Mouse (Mus musculus): ENCODE results near the gene 3100002H09Rik.

Gene 3100002H09Rik
- long read RNA-seq, experiment 1 = 0 reads
- long read RNA-seq, experiment 2 = 0 reads

DNA sequence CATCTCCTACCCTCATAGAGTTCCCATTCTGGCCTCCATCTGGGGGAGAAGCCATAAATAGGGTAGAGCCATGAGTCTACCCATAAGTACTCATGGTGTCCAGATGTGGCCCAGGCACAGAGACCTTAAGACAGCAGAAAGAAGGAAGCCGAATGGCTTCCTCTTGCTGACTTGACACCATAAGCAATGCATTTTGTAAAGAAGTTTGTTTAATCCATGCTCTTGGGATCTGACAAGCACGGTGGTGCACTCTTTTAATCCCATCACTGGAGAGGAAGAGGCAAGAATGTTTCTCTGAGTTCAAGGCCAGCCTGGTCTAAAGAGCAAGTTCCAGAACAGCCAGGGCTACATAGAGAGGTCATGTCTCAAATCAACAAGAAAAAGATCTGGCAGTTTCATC, at the start of gene 3100002H09Rik:
TSS of gene 3100002H09Rik (minus strand) at position 101 of the 400 bp plus-strand sequence.
- intact Hi-C loops (cut with DNase I) = no loop called here

DNA sequence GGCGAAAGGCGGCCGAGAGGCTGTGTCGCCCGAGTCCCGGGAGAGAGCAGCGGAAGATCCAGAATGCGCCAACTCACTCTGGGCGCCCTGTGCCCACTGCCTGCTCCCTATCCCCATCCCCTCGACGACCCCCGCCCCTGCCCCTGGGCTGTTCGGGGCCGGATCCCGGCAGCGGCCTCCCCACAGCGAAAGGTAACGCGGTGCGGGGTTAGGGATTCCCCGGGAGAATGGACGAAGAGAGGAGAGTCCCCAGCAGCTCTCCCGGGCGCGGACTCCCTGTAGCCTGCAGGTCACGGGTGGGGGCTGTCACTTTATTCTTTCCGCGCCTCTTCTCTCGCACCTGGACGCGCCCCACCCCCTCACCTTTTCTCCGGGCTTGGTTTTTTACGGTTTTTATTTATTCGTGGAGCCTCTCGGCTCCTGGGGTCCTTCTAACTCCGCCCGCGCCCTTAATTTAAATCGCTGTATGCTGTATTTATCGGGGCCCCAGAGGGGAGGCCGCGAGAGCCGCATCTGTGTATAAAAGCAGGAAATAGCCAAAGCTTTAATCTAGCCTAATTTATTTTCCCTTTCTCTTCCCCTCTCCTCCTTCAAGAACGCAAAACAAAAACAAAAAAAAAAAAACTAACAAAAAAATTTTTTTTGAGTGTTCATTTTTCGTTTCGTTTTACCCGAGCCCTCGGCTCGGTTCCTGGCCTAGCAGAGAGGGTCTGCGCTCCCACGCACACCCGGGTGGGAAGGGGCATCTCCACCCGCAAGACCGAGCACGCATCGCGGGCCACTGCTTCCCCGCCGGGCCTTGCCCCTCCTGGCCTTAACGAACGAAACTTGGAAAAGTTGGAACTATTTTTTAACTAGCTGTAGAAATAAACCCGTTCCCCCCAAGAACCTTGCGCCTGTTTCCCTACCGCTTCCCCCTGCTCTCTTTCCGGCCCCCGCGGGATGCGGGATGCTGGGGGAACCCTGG, 48.9 kb upstream of the 3100002H09Rik start:
- intact Hi-C loops (cut with DNase I) = no loop called here

DNA sequence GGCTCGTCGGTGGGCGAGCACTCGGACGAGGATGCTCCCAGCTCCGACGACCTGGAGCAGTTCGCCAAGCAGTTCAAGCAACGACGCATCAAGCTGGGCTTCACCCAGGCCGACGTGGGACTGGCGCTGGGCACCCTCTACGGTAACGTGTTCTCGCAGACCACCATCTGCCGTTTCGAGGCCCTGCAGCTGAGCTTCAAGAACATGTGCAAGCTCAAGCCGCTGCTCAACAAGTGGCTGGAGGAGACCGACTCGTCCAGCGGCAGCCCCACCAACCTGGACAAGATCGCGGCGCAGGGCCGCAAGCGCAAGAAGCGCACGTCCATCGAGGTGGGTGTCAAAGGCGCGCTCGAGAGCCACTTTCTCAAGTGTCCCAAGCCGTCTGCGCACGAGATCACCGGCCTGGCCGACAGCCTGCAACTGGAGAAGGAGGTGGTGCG, 47.8 kb upstream of the 3100002H09Rik start:
- intact Hi-C loops (cut with DNase I) = no loop called here

DNA sequence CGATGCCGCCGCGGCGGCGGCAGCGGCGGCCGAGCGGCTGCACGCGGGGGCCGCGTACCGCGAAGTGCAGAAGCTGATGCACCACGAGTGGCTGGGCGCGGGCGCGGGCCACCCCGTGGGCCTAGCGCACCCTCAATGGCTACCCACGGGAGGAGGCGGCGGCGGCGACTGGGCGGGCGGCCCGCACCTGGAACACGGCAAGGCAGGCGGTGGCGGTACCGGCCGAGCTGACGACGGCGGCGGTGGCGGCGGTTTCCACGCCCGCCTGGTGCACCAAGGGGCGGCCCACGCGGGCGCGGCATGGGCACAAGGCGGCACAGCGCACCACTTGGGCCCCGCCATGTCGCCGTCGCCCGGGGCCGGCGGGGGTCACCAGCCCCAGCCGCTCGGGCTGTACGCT, 47.2 kb upstream of the 3100002H09Rik start:
- intact Hi-C loops (cut with DNase I) = no loop called here

DNA sequence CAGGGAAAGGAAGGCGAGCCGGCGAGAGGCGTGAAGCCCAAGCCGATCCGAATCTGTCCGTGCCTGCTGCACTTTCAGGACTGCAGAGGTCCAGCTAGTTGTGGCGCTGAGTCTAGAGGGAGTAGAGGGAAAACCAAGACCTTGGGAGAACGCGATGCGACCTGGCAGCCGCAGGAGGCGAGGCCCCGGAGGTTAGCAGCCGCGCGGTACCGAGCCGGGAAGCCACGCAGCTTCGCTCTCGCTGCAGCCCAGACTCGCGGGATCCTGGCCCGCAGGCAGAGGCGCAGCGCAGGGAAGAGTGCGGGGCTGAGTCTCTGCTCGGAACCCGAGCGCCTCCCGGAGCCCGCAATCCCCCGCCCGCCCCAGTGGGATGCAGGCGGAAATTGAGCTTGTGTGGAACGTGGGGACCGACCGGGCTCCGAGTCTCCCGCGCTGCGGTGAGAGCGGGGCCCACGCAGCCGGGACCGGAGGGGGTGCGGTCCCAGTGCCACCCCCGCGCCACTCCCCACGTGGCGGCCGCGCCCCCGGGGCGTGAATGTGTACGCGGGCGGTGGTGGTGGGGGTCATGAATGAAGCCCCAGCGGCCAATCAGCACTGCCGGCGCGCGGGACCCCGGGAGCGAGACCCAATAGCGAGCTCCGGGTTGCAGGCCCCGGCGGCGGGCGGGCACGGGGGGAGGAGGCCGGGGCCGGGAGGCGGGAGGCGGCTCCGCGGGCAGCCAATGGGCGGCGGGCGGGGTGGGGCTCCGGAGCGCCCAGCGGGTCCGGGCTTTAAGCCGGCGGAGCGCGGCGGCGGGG, 46.4 kb upstream of the 3100002H09Rik start:
- intact Hi-C loops (cut with DNase I) = no loop called here

DNA sequence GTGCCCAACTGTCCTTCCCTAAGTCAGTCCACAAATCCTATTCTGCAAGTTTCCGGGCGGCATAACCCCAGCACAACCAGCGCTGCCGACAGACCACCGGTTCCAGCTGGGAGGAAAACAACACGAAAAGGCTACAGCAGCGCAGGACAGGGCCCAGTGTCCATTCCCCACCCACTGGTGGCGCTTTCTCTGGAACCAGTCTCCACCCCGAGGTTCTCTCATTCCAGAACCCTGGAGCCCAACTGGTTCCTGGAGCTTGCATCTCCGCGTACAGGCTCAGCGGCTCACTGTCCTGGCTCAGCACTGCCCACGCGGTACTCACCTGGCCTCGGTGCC, 45.9 kb upstream of the 3100002H09Rik start, which contains the start of gene Pou3f1:
TSS of gene Pou3f1 (plus strand) at position 290 of the 336 bp plus-strand sequence.
- intact Hi-C loops (cut with DNase I) = no loop called here

DNA sequence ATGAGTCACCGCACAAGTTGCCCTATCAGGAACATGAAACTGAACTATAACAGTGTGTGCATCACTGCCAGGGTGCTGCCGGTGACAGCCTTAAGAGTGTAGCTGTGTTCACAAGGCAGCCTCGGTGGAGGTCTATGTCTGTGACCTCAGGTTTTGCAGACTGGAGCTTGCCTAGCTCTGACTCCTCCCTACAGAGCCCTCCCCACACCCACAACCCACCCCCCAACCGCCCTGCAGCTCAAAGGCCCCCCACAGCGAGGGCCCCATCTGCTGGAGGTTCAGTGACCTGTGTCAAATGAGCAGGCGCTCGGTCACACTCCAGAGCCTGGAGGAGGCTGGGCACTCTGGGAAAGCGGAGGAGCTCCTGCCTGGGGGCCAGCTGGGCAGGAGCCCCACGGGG, 42.3 kb upstream of the 3100002H09Rik start:
- intact Hi-C loops (cut with DNase I) = no loop called here

DNA sequence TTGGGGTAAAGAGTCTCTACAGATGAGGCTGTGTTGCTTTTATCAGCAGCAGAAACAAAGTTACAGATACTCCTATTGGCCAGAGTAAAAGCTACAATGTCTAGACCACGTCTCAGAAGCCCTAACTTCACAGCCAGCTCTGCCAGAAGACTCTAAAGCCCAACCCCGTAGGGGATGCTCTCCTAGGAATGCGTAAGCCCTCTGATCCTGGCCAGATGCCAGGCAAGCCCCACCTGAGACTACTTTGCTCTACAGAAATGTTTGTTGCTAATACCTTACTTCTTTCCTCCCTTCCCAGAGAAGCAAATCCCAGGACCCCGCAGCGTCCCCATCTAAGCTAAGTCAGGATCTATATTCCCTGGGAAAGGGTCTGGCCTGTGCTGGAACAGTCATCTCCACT, 37.3 kb upstream of the 3100002H09Rik start:
- intact Hi-C loops (cut with DNase I) = no loop called here

DNA sequence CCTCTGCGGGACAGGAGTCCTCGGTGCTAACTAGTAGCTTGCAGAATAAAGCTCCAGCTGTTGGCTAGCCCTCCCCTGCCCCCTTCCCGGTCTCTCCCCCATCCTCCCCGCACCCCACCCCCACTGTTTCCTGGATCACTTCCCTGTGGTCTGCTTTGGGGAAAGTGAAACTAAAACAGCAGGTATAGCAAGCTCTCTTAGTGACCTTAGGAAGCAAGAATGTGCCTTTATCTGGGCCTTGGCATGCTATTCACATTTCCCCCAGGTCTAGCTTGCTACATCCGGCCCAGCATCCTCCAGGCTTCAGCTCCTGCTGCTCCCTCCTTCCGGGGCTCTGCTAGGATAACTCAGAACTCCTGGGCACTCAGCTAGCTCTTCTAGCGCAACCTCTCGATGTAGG, 36.0 kb upstream of the 3100002H09Rik start:
- intact Hi-C loops (cut with DNase I) = no loop called here

DNA sequence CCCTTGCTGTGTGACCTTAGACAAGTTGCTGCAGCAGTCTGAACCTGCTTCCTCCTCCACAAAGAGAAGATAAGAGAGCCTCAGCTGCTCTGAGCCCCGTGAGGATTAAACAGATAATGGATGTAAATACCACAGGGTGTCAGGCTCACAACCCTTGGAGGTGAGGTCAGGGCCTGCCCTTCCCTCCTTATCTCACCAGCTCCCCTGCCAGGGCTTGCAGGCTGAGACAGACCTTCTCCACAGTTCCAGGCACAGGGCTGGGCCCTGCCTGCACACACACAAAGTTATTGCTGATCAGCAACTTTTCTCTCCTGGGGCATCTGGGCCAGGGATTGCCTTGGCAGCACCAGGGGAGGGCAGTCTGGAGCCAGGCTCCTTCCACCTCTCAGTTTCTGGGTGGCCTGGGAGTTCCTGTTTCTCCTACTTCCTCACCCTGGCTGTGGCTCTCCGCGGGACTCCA, 34.4 kb upstream of the 3100002H09Rik start:
- intact Hi-C loops (cut with DNase I) = no loop called here

DNA sequence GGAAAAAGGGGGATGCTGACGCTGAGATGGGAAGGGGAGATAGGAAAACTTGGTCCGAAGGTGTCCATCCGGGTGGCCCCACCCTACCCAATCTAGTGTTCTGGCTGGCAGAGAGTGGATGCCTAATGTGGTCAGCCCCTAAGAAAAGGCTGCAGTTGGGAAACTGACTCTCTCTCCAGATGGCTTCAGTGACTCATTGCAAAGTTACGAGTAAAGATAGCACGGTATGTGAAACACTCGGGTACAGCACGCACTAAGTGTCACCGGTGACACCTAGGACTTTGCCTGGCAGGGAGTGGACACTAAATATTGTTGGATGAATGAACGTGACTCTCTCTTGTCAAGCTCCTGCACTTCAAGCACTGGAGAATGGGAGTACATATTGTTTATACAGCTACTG, 33.3 kb upstream of the 3100002H09Rik start:
- intact Hi-C loops (cut with DNase I) = no loop called here

DNA sequence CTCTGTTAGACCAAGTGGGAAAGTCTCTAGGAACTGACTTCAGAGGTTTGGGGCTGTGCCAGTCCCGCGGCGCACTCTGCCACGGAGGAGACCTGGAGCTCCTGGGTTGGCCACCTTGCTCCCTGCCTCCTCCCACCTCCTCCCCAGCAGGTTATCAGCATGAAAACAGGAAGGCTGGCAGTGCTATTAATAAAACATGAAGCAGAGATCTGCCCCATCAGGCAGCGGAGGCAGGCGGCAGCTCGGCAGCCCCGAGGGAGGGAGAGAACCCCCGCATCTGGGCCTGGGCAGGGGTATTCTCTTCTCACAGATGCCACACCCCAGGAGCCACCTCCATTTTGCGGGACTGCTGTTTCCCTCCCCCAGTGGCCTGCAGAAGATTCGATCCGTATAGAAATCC, 29.1 kb upstream of the 3100002H09Rik start:
- intact Hi-C loops (cut with DNase I) = no loop called here

DNA sequence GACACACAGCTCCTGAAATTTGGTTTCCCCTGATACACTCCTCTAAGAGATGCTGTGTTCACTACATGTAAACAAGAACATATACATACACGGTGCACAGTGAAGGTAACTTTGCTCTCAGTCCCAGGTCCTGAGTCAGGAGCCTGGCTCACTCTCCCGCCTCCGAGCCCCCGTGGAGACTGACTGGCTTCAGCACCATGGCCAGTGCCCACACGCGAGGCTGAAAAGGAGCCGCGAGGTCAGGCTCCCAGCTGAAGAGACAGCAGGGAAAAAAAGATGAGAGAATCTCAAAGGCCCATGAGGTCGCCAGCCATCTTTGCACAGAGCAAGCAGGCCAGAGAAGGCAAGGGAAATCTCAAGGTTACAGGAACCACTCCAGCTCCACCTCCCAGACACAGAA, 22.7 kb upstream of the 3100002H09Rik start:
- intact Hi-C loops (cut with DNase I) = no loop called here

DNA sequence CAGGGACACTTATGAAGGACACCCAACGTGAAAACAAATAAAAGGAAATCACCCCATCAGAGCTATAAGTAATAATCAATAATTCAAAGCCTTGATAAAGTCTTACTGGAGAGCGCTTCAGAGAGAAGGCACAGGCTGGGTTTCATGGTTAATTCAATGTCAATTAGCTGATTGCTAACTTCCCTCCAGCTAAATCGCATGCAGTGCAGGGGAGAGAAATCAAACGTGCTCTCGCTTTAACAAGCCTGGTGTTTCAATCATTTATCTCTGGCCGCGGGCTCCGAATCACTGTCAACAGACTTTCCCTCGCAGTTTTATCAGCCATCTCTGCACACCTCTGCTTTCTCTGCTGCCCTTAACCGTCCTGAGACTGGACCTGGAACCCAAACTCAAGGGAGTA, 22.3 kb upstream of the 3100002H09Rik start:
- intact Hi-C loops (cut with DNase I) = no loop called here

DNA sequence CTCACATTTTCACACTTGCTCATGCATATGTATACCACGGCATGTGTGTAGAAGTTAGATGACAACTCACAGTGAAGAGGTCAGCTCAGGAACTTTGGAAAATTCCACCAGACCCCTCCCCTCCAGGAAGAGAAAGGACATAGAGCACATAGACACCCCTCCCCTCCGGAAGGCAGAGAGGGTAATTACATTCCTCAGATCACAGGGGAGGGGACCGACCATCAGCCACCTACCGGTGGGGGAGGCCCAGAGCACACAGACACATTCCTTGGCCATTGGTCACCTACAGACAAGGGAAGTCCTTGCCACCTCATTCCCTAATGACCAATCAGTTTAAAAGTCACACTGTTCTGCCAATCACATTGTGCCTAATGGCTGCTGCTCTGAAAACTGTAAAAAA, 20.9 kb upstream of the 3100002H09Rik start:
- intact Hi-C loops (cut with DNase I) = no loop called here

DNA sequence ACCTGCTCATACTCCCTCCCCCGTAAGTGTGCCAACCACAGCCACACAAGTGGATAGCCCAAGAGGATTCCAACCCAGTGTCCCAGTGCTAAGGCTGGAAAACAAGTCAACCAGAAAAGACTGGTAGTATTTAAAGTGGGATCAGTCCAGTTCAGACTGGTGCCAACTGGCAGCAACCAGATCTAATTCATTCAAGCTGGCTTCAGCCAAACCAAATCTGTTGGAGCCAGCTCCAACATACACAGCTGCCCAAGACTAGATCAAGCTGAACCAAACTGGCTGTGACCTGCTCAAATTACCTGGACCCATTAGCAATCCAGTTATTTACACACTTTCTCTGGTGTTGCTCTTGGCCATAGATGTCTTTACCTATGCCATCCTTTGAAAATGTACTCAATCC, 16.2 kb upstream of the 3100002H09Rik start:
- intact Hi-C loops (cut with DNase I) = no loop called here

DNA sequence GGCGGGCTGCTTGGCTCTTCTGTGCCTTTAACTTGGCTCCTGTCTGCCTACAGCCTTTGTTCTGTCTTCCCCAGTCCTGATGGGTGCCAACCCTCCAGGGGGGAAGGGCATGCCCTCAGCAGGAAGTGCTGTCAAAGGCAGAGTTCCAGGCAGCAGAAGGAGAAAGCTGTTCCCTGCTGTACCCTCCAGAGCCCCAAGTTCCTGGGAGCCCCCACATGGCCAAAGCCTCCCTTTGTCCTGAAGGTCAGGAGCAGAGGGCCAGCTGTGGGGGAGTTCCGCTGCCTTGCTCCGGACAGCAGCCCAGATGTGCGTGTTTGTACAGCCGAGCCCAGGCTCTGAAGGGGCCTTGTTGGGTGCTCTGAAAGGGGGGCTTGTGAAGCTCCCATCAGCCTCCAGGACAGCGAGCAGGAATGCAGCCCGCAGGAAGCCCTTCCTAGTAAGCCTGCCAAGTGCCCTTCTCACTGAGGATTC, 13.5 kb upstream of the 3100002H09Rik start:
- intact Hi-C loops (cut with DNase I) = no loop called here

DNA sequence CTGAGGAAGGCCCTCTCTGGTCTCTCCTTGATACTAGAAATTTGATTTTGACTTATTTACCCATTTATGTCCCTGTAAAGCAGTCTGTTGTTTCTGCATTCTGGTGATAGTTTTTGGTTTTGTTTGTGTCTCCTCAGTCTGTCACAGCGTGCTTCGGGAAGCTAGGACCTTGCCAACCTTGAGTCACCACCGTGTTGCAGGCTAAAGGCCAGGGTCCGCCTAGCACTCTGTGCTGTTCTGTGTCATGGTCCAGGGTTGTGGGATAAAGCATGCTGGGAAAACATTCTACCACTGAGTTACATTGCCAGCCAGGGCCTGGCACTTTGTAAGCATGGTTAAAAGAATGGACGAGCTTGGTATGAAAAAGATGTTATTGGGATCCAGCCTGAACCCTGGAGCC, 12.0 kb upstream of the 3100002H09Rik start:
- intact Hi-C loops (cut with DNase I) = no loop called here

DNA sequence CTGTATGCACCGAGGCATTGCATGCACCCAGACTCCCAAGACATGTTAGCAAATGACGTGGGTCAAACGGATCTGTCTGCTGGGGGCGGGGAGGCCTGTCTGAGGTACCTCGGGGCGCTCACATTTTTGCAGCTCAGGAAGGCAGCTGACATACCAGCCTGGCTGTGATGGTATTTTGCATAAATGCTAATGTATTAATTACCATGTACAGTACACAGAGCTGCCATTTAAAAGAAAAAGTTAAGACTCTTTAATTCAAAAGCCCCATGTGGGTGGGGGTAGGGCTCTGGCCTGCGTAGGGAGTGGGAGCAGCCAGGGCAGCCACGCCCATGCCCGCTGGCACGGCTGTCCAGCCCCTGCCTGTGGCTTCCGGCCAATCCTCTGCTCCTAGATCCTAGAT, 10.8 kb upstream of the 3100002H09Rik start:
- intact Hi-C loops (cut with DNase I) = no loop called here

DNA sequence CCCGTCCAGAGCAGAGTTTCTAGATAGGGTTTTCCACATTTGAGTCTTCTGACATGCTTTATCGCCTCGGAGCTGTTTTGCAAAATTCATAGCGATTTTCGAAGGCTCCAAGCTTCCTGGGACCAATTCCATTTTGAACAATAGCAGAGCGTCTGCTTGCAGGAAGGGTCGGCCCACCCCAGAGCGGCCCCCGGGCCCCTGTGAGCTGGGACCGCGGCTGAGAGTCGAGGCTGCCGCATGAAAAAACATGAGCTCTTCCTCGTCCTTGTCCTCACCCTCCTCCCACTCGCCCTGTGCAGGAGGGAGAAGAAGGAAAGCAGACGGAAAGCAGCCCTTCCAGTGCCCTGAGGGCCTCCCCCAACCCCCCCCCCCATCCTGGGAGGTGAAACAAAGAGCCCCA, 8.0 kb upstream of the 3100002H09Rik start:
- intact Hi-C loops (cut with DNase I) = no loop called here

DNA sequence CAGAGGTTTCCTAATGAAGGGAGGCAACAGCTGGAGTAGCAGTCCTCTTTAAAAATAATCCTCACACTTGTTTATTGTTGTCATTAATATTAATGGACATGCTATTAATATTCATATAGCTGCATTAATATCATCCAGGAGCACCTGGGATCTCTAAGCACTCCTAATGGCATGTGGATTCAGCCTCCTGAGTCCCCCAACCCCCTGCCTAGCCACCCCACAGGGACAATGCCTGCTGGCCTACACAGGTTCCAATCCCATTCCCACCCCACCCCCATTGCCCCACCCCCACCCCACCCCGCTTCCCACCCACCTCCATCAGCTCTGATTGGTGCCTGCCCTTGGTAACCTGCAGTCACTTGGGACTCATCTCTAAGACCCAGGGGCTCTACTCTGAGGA, 6.0 kb upstream of the 3100002H09Rik start:
- intact Hi-C loops (cut with DNase I) = no loop called here

DNA sequence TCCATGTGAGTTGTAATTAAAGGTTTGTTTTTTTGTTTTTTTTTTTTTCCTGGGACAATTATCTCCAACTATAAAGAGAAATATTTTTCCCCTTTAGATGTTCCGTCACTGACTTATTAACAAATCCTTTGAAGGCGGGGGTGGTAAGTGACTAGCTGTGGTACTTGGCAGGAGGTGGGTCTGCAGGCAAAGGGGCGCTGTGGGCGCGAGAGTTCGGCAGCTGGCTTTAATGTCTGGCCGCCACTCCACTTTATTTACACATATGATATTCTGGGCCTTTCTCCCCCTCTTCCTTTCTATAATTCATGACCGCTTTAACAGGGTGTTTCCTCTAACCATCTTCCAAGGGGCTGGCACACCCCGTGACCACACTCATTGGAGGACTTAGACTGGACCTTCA, 5.4 kb upstream of the 3100002H09Rik start:
- intact Hi-C loops (cut with DNase I) = no loop called here

Data from adrenal gland (tissue).